Mouse (Mus musculus) lung, embryonic 14.5 days (tissue): Measurements from ENCODE around the gene Slc26a3. TPM values are rescaled to one million over a fixed set of nuclear protein-coding genes. Genes with fewer than 3 reads are reported as not detected.

Source experiments
- ATAC-seq: fragments of 200-750 bp; cut with Nextera tagmentation; 2 replicates; pipeline ENCODE4 v1.8.0; 2017; ENCODE audit warnings: mild to moderate bottlenecking, moderate TSS enrichment, moderate library complexity; ENCODE audit not compliant: insufficient read depth
- DNase-seq: peaks from one replicate; pipeline ENCODE4 v3.0.0-alpha.2; 2015
- H3K27ac ChIP-seq: fragments of 300-500 bp; sonication (generic); 2 replicates; pipeline ENCODE4 v1.5.1; 2014; ENCODE audit warnings: low read depth, mild to moderate bottlenecking, moderate library complexity
- H3K27me3 ChIP-seq: fragments of 300-500 bp; sonication (generic); 2 replicates; pipeline ENCODE4 v1.6.1; 2014; ENCODE audit warnings: low read length, control low read depth; ENCODE audit not compliant: insufficient read depth
- H3K36me3 ChIP-seq: fragments of 300-500 bp; sonication (generic); 2 replicates; pipeline ENCODE4 v1.6.1; 2014; ENCODE audit warnings: control low read depth; ENCODE audit not compliant: insufficient read depth
- H3K4me1 ChIP-seq: fragments of 300-500 bp; sonication (generic); 2 replicates; pipeline ENCODE4 v1.6.1; 2014; ENCODE audit warnings: antibody characterized with exemption, control low read depth; ENCODE audit not compliant: insufficient read depth
- H3K4me2 ChIP-seq: fragments of 300-500 bp; sonication (generic); 2 replicates; pipeline ENCODE4 v1.6.1; 2014; ENCODE audit warnings: mild to moderate bottlenecking
- H3K4me3 ChIP-seq: fragments of 300-500 bp; sonication (generic); 2 replicates; pipeline ENCODE4 v1.5.1; 2014; ENCODE audit warnings: low read depth, low read length
- H3K9ac ChIP-seq: fragments of 300-500 bp; sonication (generic); 2 replicates; pipeline ENCODE4 v1.6.1; 2014
- H3K9me3 ChIP-seq: fragments of 300-500 bp; sonication (generic); 2 replicates; pipeline ENCODE4 v1.6.1; 2016; ENCODE audit warnings: low read depth, low read length, control low read depth
- CTCF ChIP-seq: IDR thresholded peaks from 2 replicates; pipeline ENCODE4 v1.5.1; 2016; ENCODE audit warnings: antibody characterized with exemption, low read depth
- WGBS: fragments of 180-500 bp; shearing (Covaris S2); extraction: QIAGEN DNeasy Blood & Tissue Kit; methylation state at CpG from one replicate; pipeline ENCODE4 v1.1.7; 2014; 5-methylcytosine and 5-hydroxymethylcytosine counted together
- polyA plus RNA-seq: library from polyadenylated mRNA; unstranded; fragments of >200 nt; fragmentation: Nextera tagmentation; extraction: Ambion mirVana; gene quantifications from 2 replicates; pipeline ENCODE4 v1.2.1, GENCODE M21; 2014

Slc26a3 gene
- polyA plus RNA-seq, 1 experiment from 2014 or later = not detected

DNA sequence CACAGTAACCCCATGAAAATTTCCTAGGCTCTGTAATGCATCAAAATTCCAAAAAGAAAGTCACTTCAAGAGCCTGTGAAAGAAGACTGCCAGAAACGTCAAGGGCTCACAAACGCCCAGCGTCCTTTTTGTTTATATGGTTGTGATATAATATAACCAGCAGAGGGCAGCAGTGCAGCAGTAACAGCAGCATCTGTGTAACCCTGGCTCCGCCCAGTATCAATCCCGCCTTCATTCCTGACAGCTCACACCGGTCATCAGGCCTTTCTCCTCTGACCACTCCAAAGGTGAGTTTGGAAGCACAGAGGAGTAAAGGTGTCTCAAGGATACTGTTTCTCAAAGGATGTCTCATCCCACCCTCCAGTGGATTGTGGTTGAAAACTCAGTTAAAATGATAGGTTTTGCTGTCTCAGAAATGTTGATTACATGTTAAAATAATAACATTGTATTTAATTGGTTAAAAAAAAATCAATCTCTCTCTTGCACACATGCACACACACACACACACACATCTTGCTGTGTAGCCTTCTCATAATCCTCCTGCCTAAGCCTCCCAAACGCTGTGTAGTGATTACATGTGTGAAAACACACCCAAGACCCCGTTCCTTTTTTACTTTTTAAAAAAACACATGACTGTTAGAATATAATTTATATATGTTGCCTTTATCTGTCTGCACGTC lies 15.9 kb upstream of the Slc26a3 start:
- Histone ChIP-seq H3K36me3 (no peaks in the 10 kb centered on the region), H3K4me1 (peaks cover 10% of the 10 kb centered on the region; the same call in 1 of the 2 replicates), H3K9me3 (no peaks in the 10 kb centered on the region), H3K27ac (no peak overlapping the region), H3K27me3 (no peaks in the 10 kb centered on the region), H3K4me2 (no peak overlapping the region), H3K4me3 (no peak overlapping the region), H3K9ac (no peak overlapping the region)
- 30% methylated on average over 9 of the region's 9 CpGs for WGBS
- TF ChIP-seq CTCF = peak; percentile 83
- DNase-seq (peak; percentile 90), ATAC-seq (peak; percentile 67; the same call in 1 of the 2 replicates)

- peak; percentile 10; the same call in 1 of the 2 replicates for ATAC-seq
- H3K27me3 ChIP-seq = no peaks in the 10 kb centered on the region
- WGBS = 55% methylated on average over 4 of the region's 4 CpGs
Measured at GRCm38 (mm10) chr12:31375283-31375615, 15.4 kb upstream of the Slc26a3 start.

GRCm38 (mm10) chr12:31376326-31376950 lies 14.2 kb upstream of the Slc26a3 start:
- H3K27me3 ChIP-seq = no peaks in the 10 kb centered on the region
- H3K27ac ChIP-seq = no peak overlapping the region
- WGBS = 5% methylated on average over 13 of the region's 13 CpGs
- H3K4me1 ChIP-seq = peaks cover 10% of the 10 kb centered on the region; the same call in 1 of the 2 replicates
- ATAC-seq = peak; percentile 45; the same call in 1 of the 2 replicates
- no peaks in the 10 kb centered on the region for H3K36me3 ChIP-seq
- peak overlapping the region; percentile 62 for H3K4me2 ChIP-seq
- peak overlapping the region; percentile 27 for H3K9ac ChIP-seq
- H3K9me3 ChIP-seq = no peaks in the 10 kb centered on the region
- H3K4me3 ChIP-seq = peak overlapping the region; percentile 28
- peak; percentile 69 for DNase-seq
- TF ChIP-seq CTCF = peak; percentile 52

More at GRCm38 (mm10) chr12:31375283-31375615, 15.4 kb upstream of the Slc26a3 start:
- no peak for TF ChIP-seq CTCF
- H3K36me3 ChIP-seq = no peaks in the 10 kb centered on the region
- H3K9ac ChIP-seq = no peak overlapping the region
- DNase-seq = no peak
- no peaks in the 10 kb centered on the region for H3K9me3 ChIP-seq
- H3K4me3 ChIP-seq = no peak overlapping the region
- peaks cover 10% of the 10 kb centered on the region; the same call in 1 of the 2 replicates for H3K4me1 ChIP-seq
- no peak overlapping the region for H3K4me2 ChIP-seq
- H3K27ac ChIP-seq = no peak overlapping the region

DNA sequence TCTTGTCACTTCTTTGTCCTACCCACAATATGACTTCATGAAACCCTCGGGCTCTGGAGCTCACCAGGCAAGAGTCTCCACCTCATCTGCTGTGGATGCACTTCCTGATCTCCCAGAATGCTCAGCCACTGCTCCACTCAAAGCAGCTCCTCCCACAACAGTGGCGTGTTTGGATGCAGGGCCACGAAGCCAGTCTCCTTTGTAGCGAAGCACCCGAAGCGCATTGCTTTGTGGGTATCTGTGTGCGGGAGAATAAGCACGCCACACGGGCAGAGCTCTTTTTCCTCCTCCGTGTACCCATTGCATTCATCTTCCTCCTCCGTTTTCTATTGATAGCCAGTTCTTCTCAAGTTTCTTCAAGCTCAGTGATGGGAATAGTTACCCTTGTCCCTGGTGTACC lies 13.4 kb upstream of the Slc26a3 start:
- Histone ChIP-seq H3K4me2 (peak overlapping the region; percentile 62), H3K4me3 (no peak overlapping the region), H3K4me1 (peaks cover 10% of the 10 kb centered on the region; the same call in 1 of the 2 replicates), H3K27me3 (no peaks in the 10 kb centered on the region), H3K36me3 (no peaks in the 10 kb centered on the region), H3K27ac (no peak overlapping the region), H3K9me3 (no peaks in the 10 kb centered on the region), H3K9ac (no peak overlapping the region)
- peak; percentile 6 for DNase-seq
- WGBS = 64% methylated on average over 11 of the region's 11 CpGs
- no peak for ATAC-seq
- TF ChIP-seq CTCF = no peak

DNA sequence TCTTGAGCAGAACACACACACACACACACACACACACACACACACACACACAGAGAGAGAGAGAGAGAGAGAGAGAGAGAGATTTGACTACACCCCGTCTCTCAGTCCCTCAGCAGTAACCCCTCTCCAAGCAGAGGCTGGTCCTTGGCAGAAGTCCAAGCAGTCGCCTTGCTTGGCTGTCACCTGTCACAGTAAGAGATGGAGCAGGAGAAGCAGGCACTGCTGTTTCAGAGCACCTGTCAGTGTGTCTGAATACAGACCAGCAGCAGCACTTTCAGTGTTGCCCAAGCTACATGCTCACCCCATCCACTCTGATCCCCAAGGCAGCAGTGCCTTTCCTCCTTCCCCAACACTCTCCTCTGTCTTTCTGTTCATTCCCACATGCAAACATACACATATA lies 9.8 kb upstream of the Slc26a3 start:
- DNase-seq (peak; percentile 72), ATAC-seq (peak; percentile 48; the same call in 1 of the 2 replicates)
- Histone ChIP-seq H3K9me3 (no peaks in the 10 kb centered on the region), H3K4me1 (peaks cover 3% of the 10 kb centered on the region; the same call in 1 of the 2 replicates), H3K4me3 (no peak overlapping the region), H3K4me2 (no peak overlapping the region), H3K27me3 (no peaks in the 10 kb centered on the region), H3K36me3 (no peaks in the 10 kb centered on the region), H3K9ac (no peak overlapping the region), H3K27ac (no peak overlapping the region)
- TF ChIP-seq CTCF = no peak
- WGBS = 9% methylated on average over 2 of the region's 2 CpGs

DNA sequence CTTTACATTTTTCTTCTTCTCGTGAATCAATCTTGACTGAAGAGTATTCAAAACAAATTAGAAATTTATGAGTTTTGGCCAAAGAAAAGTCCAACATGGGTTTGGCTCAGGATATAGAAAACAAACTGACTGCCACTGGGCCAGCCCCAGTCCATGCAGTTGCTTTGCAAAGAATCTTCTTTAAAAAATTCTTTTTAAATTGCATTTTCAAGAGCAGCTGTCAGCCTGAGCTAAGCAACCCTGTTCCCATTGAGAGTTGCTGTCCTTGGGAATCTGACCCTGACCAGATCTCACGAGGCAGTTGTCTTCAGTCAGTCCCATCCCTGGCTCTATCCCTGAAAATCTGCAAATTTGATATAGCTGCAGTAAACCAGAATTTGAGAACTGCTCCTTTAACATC lies 8.2 kb upstream of the Slc26a3 start:
- Histone ChIP-seq H3K9me3 (no peaks in the 10 kb centered on the region), H3K36me3 (no peaks in the 10 kb centered on the region), H3K9ac (no peak overlapping the region), H3K27me3 (no peaks in the 10 kb centered on the region), H3K4me3 (no peak overlapping the region), H3K4me2 (no peak overlapping the region), H3K4me1 (no peaks in the 10 kb centered on the region), H3K27ac (no peak overlapping the region)
- TF ChIP-seq CTCF = no peak
- WGBS = 19% methylated on average over 2 of the region's 2 CpGs
- ATAC-seq (no peak), DNase-seq (peak; percentile 15)

GRCm38 (mm10) chr12:31387303-31387702 lies 3.4 kb upstream of the Slc26a3 start:
- no peaks in the 10 kb centered on the region for H3K27me3 ChIP-seq
- no peak overlapping the region for H3K9ac ChIP-seq
- no peak overlapping the region for H3K4me2 ChIP-seq
- H3K9me3 ChIP-seq = no peaks in the 10 kb centered on the region
- no peaks in the 10 kb centered on the region for H3K36me3 ChIP-seq
- no peak overlapping the region for H3K27ac ChIP-seq
- WGBS = 13% methylated on average over 3 of the region's 3 CpGs
- no peaks in the 10 kb centered on the region for H3K4me1 ChIP-seq
- peak; percentile 27; the same call in 1 of the 2 replicates for TF ChIP-seq CTCF
- ATAC-seq (no peak), DNase-seq (peak; percentile 23)
- H3K4me3 ChIP-seq = no peak overlapping the region
